25 mouse cellular contexts compared by ENCODE assay signal in genomic region chr16:29985126-29985931, GRCm38 (mm10).
A peak's percentile ranks its signal among the peaks of the same experiment; 100 is the strongest.
DNase-seq lines count a peak whose midpoint lies in the region; ATAC-seq lines count a peak whose summit lies in the region.
"Had no signal": no experiment of that assay in that cellular context is flagged by ENCODE, and none has a peak within 500 bp of the region (broad histone marks: within the 10 kb centered on the region; RNA-seq: fewer than 3 reads in every experiment).

No protein-coding gene starts in this region.

- H3K4me2 ChIP-seq in intestine, embryonic 16.5 days (ENCODE audit: low read depth, low read length), result no peak overlapping the region
- H3K4me2 ChIP-seq: embryonic facial prominence, embryonic 12.5 days; forebrain, embryonic 12.5 days; hindbrain, embryonic 12.5 days had no signal

- no peaks in the 10 kb centered on the region for H3K9me3 ChIP-seq in intestine, embryonic 16.5 days (ENCODE audit: control insufficient read depth, low read length)
- H3K9me3 ChIP-seq: embryonic facial prominence, embryonic 12.5 days; forebrain, embryonic 12.5 days; G1E; heart, embryonic 10.5 days; hindbrain, embryonic 12.5 days had no signal

- no peak overlapping the region for H3K4me3 ChIP-seq in intestine, embryonic 16.5 days (ENCODE audit: low read length)
- H3K4me3 ChIP-seq: embryonic facial prominence, embryonic 12.5 days; forebrain, embryonic 12.5 days; heart, embryonic 10.5 days; hindbrain, embryonic 12.5 days had no signal

- no peaks in the 10 kb centered on the region for H3K36me3 ChIP-seq in intestine, embryonic 16.5 days (ENCODE audit: control insufficient read depth, insufficient read depth, low read length)
- H3K36me3 ChIP-seq: embryonic facial prominence, embryonic 12.5 days; forebrain, embryonic 12.5 days; G1E; heart, embryonic 10.5 days; hindbrain, embryonic 12.5 days had no signal

- H3K27me3 ChIP-seq in intestine, embryonic 16.5 days (replicated peaks; ENCODE audit: control insufficient read depth, insufficient read depth, low read length), result no peaks in the 10 kb centered on the region
- H3K27me3 ChIP-seq: embryonic facial prominence, embryonic 12.5 days had no signal

- WGBS in intestine, embryonic 16.5 days, result 87% methylated on average over 11 of the region's 11 CpGs

- peak; percentile 69 for ATAC-seq in frontal cortex, adult (ENCODE audit: low TSS enrichment)
- no peak for ATAC-seq in intestine, embryonic 16.5 days
- ATAC-seq: CD4-positive, CD25-positive, alpha-beta regulatory T cell, adult 4 months; forebrain, embryonic 16.5 days; hindbrain, embryonic 16.5 days had no signal

- no peak for DNase-seq in frontal cortex, postnatal 14 days (ENCODE audit: low spot score in 2 of 2)
- peak; percentile 51 to 60 for DNase-seq in left cerebral cortex, postnatal 36 days (ENCODE audit: low spot score in 2 of 2)
- DNase-seq in left cerebral cortex, adult 11 months (ENCODE audit: low spot score), result no peak
- DNase-seq in right cerebral cortex, adult 18-20 months, result peak; percentile 38
- DNase-seq in right cerebral cortex, postnatal 14 days, result no peak
- DNase-seq: adrenal gland, adult 8-10 months; adrenal gland, postnatal 36 days; B cell, adult 2 months; cerebellum, adult 11 months; cerebellum, adult 8-10 months; cerebellum, postnatal 14 days; gastrocnemius, postnatal 10 days; heart, adult 18-20 months; heart, postnatal 10 days; heart, postnatal 4 days had no signal

- H3K4me1 ChIP-seq in intestine, embryonic 16.5 days (ENCODE audit: control insufficient read depth, insufficient read depth, low read length), result peaks cover 6% of the 10 kb centered on the region
- H3K4me1 ChIP-seq: forebrain, embryonic 12.5 days; hindbrain, embryonic 12.5 days had no signal

- intact Hi-C loops in left cerebral cortex, postnatal 36 days (cut with DNase I), result no loop called here

- no peak overlapping the region for H3K27ac ChIP-seq in intestine, embryonic 16.5 days (ENCODE audit: low read length)
- H3K27ac ChIP-seq: embryonic facial prominence, embryonic 12.5 days; forebrain, embryonic 12.5 days; heart, embryonic 10.5 days; hindbrain, embryonic 12.5 days had no signal

- H3K9ac ChIP-seq in intestine, embryonic 16.5 days (ENCODE audit: low read depth, low read length), result no peak overlapping the region
- H3K9ac ChIP-seq: embryonic facial prominence, embryonic 12.5 days; forebrain, embryonic 12.5 days; hindbrain, embryonic 12.5 days had no signal

Comparison
In these comparisons a context has a peak if more than half of its experiments do, and no peak if none do; other contexts are left out.
1. DNase-seq: peak in left cerebral cortex, postnatal 36 days (2 of 2) and right cerebral cortex, adult 18-20 months (single experiment); none in frontal cortex, postnatal 14 days (0 of 2), left cerebral cortex, adult 11 months (single experiment) and right cerebral cortex, postnatal 14 days (single experiment).